ENCODE assay signal across 7 mouse cellular contexts in genomic region chr10:123076245-123077023, GRCm38 (mm10). TPM values are rescaled to one million over a fixed set of nuclear protein-coding genes. Genes with fewer than 3 reads are reported as not detected.
DNase-seq lines count a peak whose midpoint lies in the region; ATAC-seq lines count a peak whose summit lies in the region.

Mon2 (minus strand) TSS chr10:123076505.

- no peaks in the 10 kb centered on the region for H3K9me3 ChIP-seq in intestine, embryonic 16.5 days (ENCODE audit: control insufficient read depth, low read length)
- no peaks in the 10 kb centered on the region for H3K9me3 ChIP-seq in midbrain, embryonic 11.5 days (ENCODE audit: control insufficient read depth, low read length)

- ATAC-seq in intestine, embryonic 16.5 days: peak; percentile 99
- peak; percentile 100 for ATAC-seq in midbrain, embryonic 11.5 days (ENCODE audit: low FRiP score)

- H3K4me1 ChIP-seq in intestine, embryonic 16.5 days (ENCODE audit: control insufficient read depth, insufficient read depth, low read length): peaks cover 16% of the 10 kb centered on the region
- H3K4me1 ChIP-seq in midbrain, embryonic 11.5 days (ENCODE audit: control insufficient read depth, insufficient read depth, low read length): peaks cover 8% of the 10 kb centered on the region; the same call in 1 of the 2 replicates

- no peaks in the 10 kb centered on the region for H3K27me3 ChIP-seq in intestine, embryonic 16.5 days (replicated peaks; ENCODE audit: control insufficient read depth, insufficient read depth, low read length)
- H3K27me3 ChIP-seq in midbrain, embryonic 11.5 days (ENCODE audit: control insufficient read depth, insufficient read depth, low read length): no peaks in the 10 kb centered on the region

- peak within 1 kb of the TSS; percentile 97 for H3K4me3 ChIP-seq in intestine, embryonic 16.5 days (ENCODE audit: low read length)
- peak within 1 kb of the TSS; percentile 97 for H3K4me3 ChIP-seq in midbrain, embryonic 11.5 days (ENCODE audit: low read depth, low read length)

- H3K36me3 ChIP-seq in intestine, embryonic 16.5 days (ENCODE audit: control insufficient read depth, insufficient read depth, low read length): no peaks in the 10 kb centered on the region
- no peaks in the 10 kb centered on the region for H3K36me3 ChIP-seq in midbrain, embryonic 11.5 days (ENCODE audit: control insufficient read depth, insufficient read depth, low read length)

- intact Hi-C loops in left cerebral cortex, postnatal 36 days (cut with DNase I): loop anchor here (10.0 kb wide), 2 partner anchors 272 to 1452 kb away; partner anchors contain the start of gene Xpot

- WGBS in intestine, embryonic 16.5 days: under 1% methylated on average over 58 of the region's 58 CpGs
- under 1% methylated on average over 57 of the region's 58 CpGs for WGBS in midbrain, embryonic 11.5 days

- H3K4me2 ChIP-seq in intestine, embryonic 16.5 days (ENCODE audit: low read depth, low read length): peak within 1 kb of the TSS; percentile 80
- peak within 1 kb of the TSS; percentile 79 for H3K4me2 ChIP-seq in midbrain, embryonic 11.5 days

- H3K27ac ChIP-seq in intestine, embryonic 16.5 days (ENCODE audit: low read length): peak within 1 kb of the TSS; percentile 74
- H3K27ac ChIP-seq in midbrain, embryonic 11.5 days (ENCODE audit: low read depth, low read length): no peak within 1 kb of the TSS

- peak within 1 kb of the TSS; percentile 93 for H3K9ac ChIP-seq in intestine, embryonic 16.5 days (ENCODE audit: low read depth, low read length)
- H3K9ac ChIP-seq in midbrain, embryonic 11.5 days (ENCODE audit: low read length): peak within 1 kb of the TSS; percentile 84

- peak; percentile 98 for DNase-seq in adrenal gland, adult 2 months
- peak; percentile 92 for DNase-seq in embryo, embryonic 11.5 days (ENCODE audit: low read depth, low spot score)
- peak; percentile 95 to 97 for DNase-seq in gastrocnemius, postnatal 4 days (ENCODE audit: low spot score in 2 of 2)
- DNase-seq in left cerebral cortex, postnatal 36 days (ENCODE audit: low spot score in 2 of 2): peak; percentile 96 to 98
- DNase-seq in midbrain, embryonic 11.5 days (ENCODE audit: low spot score, missing footprints): peak; percentile 99
- DNase-seq in skeletal muscle tissue, adult 2 months (ENCODE audit: low read depth, low spot score): peak; percentile 94

RNA-seq across cellular contexts. Expression of gene Mon2, which starts in this region (rescaled TPM):
- 10 to 100 TPM; 73.5 to 88.3 TPM for total RNA-seq in adrenal gland, adult 2 months (2021)
- 34.7 and 45.4 TPM in 2 replicates for polyA plus RNA-seq in adrenal gland, adult 2 months (2012; rRNA removed)
- total RNA-seq in gastrocnemius, postnatal 4 days (2021): 10 to 100 TPM; 63.0 to 70.4 TPM
- 11.7 and 13.4 TPM in 2 replicates for polyA plus RNA-seq in intestine, embryonic 16.5 days (2015; fragmentation: Nextera tagmentation; extraction: Ambion mirVana)
- 10 to 100 TPM; 86.6 to 99.9 TPM for total RNA-seq in left cerebral cortex, postnatal 36 days (2021)
- 24.9 and 25.7 TPM in 2 replicates for polyA plus RNA-seq in midbrain, embryonic 11.5 days (2014; fragmentation: Nextera tagmentation; extraction: Ambion mirVana)
